Mouse (Mus musculus): Measurements from ENCODE around the gene Tmem54. TPM values are rescaled to one million over a fixed set of nuclear protein-coding genes. Genes with fewer than 3 reads are reported as not detected.

Gene Tmem54
- polyA plus RNA-seq (2012; rRNA removed) = 473 and 851 TPM in 2 replicates

- Histone ChIP-seq H3K36me3 (ENCODE audit: control insufficient read depth, insufficient read depth, low read length) (peaks cover 16% of the 10 kb centered on the region), H3K27ac (ENCODE audit: insufficient read depth, low read depth, low read length) (peak within 1 kb of the TSS; percentile 97), H3K4me1 (ENCODE audit: control insufficient read depth, insufficient read depth, insufficient read length, low read length) (peaks cover 31% of the 10 kb centered on the region), H3K4me3 (ENCODE audit: low read depth, low read length) (peak within 1 kb of the TSS; percentile 92), H3K27me3 (ENCODE audit: control insufficient read depth, insufficient read depth, low read length) (no peaks in the 10 kb centered on the region)
- no peak for TF ChIP-seq CTCF (IDR thresholded peaks at IDR 0.05; ENCODE audit: extremely low read depth, insufficient read length, insufficient replicate concordance, low read depth, low read length)
- peak; percentile 67 for TF ChIP-seq POLR2A (IDR thresholded peaks at IDR 0.05; ENCODE audit: low read depth, low read length)
- WGBS = 3% methylated on average over 40 of the region's 40 CpGs
Observed at GRCm38 (mm10) chr4:129105356-129105755, at the start of gene Tmem54. Gene Tmem54 (plus strand): TSS chr4:129105548.

GRCm38 (mm10) chr4:129055562-129055961 lies 49.8 kb upstream of the Tmem54 start:
- Histone ChIP-seq H3K4me1 (ENCODE audit: control insufficient read depth, insufficient read depth, insufficient read length, low read length) (no peaks in the 10 kb centered on the region), H3K27me3 (ENCODE audit: control insufficient read depth, insufficient read depth, low read length) (peaks cover 5% of the 10 kb centered on the region), H3K36me3 (ENCODE audit: control insufficient read depth, insufficient read depth, low read length) (no peaks in the 10 kb centered on the region), H3K27ac (ENCODE audit: insufficient read depth, low read depth, low read length) (no peak overlapping the region), H3K4me3 (ENCODE audit: low read depth, low read length) (no peak overlapping the region)
- TF ChIP-seq CTCF (IDR thresholded peaks at IDR 0.05; ENCODE audit: extremely low read depth, insufficient read length, insufficient replicate concordance, low read depth, low read length) (no peak), POLR2A (IDR thresholded peaks at IDR 0.05; ENCODE audit: low read depth, low read length) (no peak)
- 82% methylated on average over 5 of the region's 5 CpGs for WGBS

- H3K4me1 ChIP-seq (ENCODE audit: control insufficient read depth, insufficient read depth, insufficient read length, low read length) = peaks cover 1% of the 10 kb centered on the region; the same call in 1 of the 2 replicates
- whole genome bisulfite sequencing = 4% methylated on average over 44 of the region's 44 CpGs
- peak overlapping the region; percentile 96 for H3K4me3 ChIP-seq (ENCODE audit: low read depth, low read length)
- TF ChIP-seq POLR2A (IDR thresholded peaks at IDR 0.05; ENCODE audit: low read depth, low read length) = peak; percentile 97
- TF ChIP-seq CTCF (IDR thresholded peaks at IDR 0.05; ENCODE audit: extremely low read depth, insufficient read length, insufficient replicate concordance, low read depth, low read length) = no peak
- H3K27ac ChIP-seq (ENCODE audit: insufficient read depth, low read depth, low read length) = no peak overlapping the region
- H3K36me3 ChIP-seq (ENCODE audit: control insufficient read depth, insufficient read depth, low read length) = peaks cover 1% of the 10 kb centered on the region; the same call in 1 of the 2 replicates
- no peaks in the 10 kb centered on the region for H3K27me3 ChIP-seq (ENCODE audit: control insufficient read depth, insufficient read depth, low read length)
Observed at GRCm38 (mm10) chr4:129057533-129058206, 47.7 kb upstream of the Tmem54 start.

- TF ChIP-seq POLR2A (IDR thresholded peaks at IDR 0.05; ENCODE audit: low read depth, low read length) (no peak), CTCF (IDR thresholded peaks at IDR 0.05; ENCODE audit: extremely low read depth, insufficient read length, insufficient replicate concordance, low read depth, low read length) (no peak)
- Histone ChIP-seq H3K4me1 (ENCODE audit: control insufficient read depth, insufficient read depth, insufficient read length, low read length) (peaks cover 5% of the 10 kb centered on the region; the same call in 1 of the 2 replicates), H3K4me3 (ENCODE audit: low read depth, low read length) (peak within 1 kb of the TSS; percentile 96), H3K36me3 (ENCODE audit: control insufficient read depth, insufficient read depth, low read length) (peaks cover 3% of the 10 kb centered on the region; the same call in 1 of the 2 replicates), H3K27ac (ENCODE audit: insufficient read depth, low read depth, low read length) (peak within 1 kb of the TSS; percentile 45), H3K27me3 (ENCODE audit: control insufficient read depth, insufficient read depth, low read length) (no peaks in the 10 kb centered on the region)
- under 1% methylated on average over 99 of the region's 107 CpGs for WGBS
Observed at GRCm38 (mm10) chr4:129058207-129059092, 46.9 kb upstream of the Tmem54 start, which contains the start of gene Rnf19b. Gene Rnf19b (plus strand): TSS chr4:129058271.

GRCm38 (mm10) chr4:129059125-129059551 lies 46.2 kb upstream of the Tmem54 start:
- Histone ChIP-seq H3K27me3 (ENCODE audit: control insufficient read depth, insufficient read depth, low read length) (no peaks in the 10 kb centered on the region), H3K4me1 (ENCODE audit: control insufficient read depth, insufficient read depth, insufficient read length, low read length) (peaks cover 5% of the 10 kb centered on the region; the same call in 1 of the 2 replicates), H3K36me3 (ENCODE audit: control insufficient read depth, insufficient read depth, low read length) (peaks cover 3% of the 10 kb centered on the region; the same call in 1 of the 2 replicates), H3K4me3 (ENCODE audit: low read depth, low read length) (peak overlapping the region; percentile 96), H3K27ac (ENCODE audit: insufficient read depth, low read depth, low read length) (peak overlapping the region; percentile 45)
- no peak for TF ChIP-seq CTCF (IDR thresholded peaks at IDR 0.05; ENCODE audit: extremely low read depth, insufficient read length, insufficient replicate concordance, low read depth, low read length)
- no peak for TF ChIP-seq POLR2A (IDR thresholded peaks at IDR 0.05; ENCODE audit: low read depth, low read length)
- 2% methylated on average over 13 of the region's 13 CpGs for WGBS

GRCm38 (mm10) chr4:129059922-129060321 lies 45.4 kb upstream of the Tmem54 start:
- WGBS = 7% methylated on average over 4 of the region's 4 CpGs
- Histone ChIP-seq H3K27ac (ENCODE audit: insufficient read depth, low read depth, low read length) (peak overlapping the region; percentile 57), H3K4me3 (ENCODE audit: low read depth, low read length) (no peak overlapping the region; the same call in 1 of the 2 replicates), H3K4me1 (ENCODE audit: control insufficient read depth, insufficient read depth, insufficient read length, low read length) (peaks cover 7% of the 10 kb centered on the region; the same call in 1 of the 2 replicates), H3K36me3 (ENCODE audit: control insufficient read depth, insufficient read depth, low read length) (peaks cover 3% of the 10 kb centered on the region; the same call in 1 of the 2 replicates), H3K27me3 (ENCODE audit: control insufficient read depth, insufficient read depth, low read length) (no peaks in the 10 kb centered on the region)
- no peak for TF ChIP-seq CTCF (IDR thresholded peaks at IDR 0.05; ENCODE audit: extremely low read depth, insufficient read length, insufficient replicate concordance, low read depth, low read length)
- no peak for TF ChIP-seq POLR2A (IDR thresholded peaks at IDR 0.05; ENCODE audit: low read depth, low read length)

All from small intestine, adult 2 months (tissue).